Mouse (Mus musculus): ENCODE measurements at regions not wholly inside any gene's neighbourhood (a gene's known extent, or its start where the extent isn't known, plus 50 kb on each side); places are given as distances from the start of the nearest gene placed in this dataset.

GRCm38 (mm10) chr1:157888573-157888972, 382.0 kb downstream of the Sec16b start:
- Histone ChIP-seq H3K27ac (ENCODE audit: insufficient read depth, low read length) (no peak overlapping the region), H3K4me1 (ENCODE audit: control insufficient read depth, insufficient read depth, low read length) (no peaks in the 10 kb centered on the region), H3K4me3 (ENCODE audit: insufficient read depth, low read length) (no peak overlapping the region)
- no peak for TF ChIP-seq POLR2A (IDR thresholded peaks at IDR 0.05; ENCODE audit: low read depth, low read length)
- no peak for TF ChIP-seq CTCF (IDR thresholded peaks at IDR 0.05; ENCODE audit: borderline replicate concordance, insufficient read depth, low read length)

- Histone ChIP-seq H3K4me1 (ENCODE audit: control insufficient read depth, insufficient read depth, low read length) (no peaks in the 10 kb centered on the region), H3K4me3 (ENCODE audit: insufficient read depth, low read length) (no peak overlapping the region), H3K27ac (ENCODE audit: insufficient read depth, low read length) (no peak overlapping the region)
- TF ChIP-seq CTCF (IDR thresholded peaks at IDR 0.05; ENCODE audit: borderline replicate concordance, insufficient read depth, low read length) (no peak), POLR2A (IDR thresholded peaks at IDR 0.05; ENCODE audit: low read depth, low read length) (no peak)
Measured at GRCm38 (mm10) chr1:157906168-157906567, 399.6 kb downstream of the Sec16b start.

- TF ChIP-seq CTCF (IDR thresholded peaks at IDR 0.05; ENCODE audit: borderline replicate concordance, insufficient read depth, low read length): no peak
- TF ChIP-seq POLR2A (IDR thresholded peaks at IDR 0.05; ENCODE audit: low read depth, low read length): no peak
- Histone ChIP-seq H3K4me3 (ENCODE audit: insufficient read depth, low read length) (no peak overlapping the region), H3K27ac (ENCODE audit: insufficient read depth, low read length) (no peak overlapping the region), H3K4me1 (ENCODE audit: control insufficient read depth, insufficient read depth, low read length) (no peaks in the 10 kb centered on the region)
Measured at GRCm38 (mm10) chr1:157937800-157938348, 418.3 kb downstream of the Brinp2 start.

- no peak overlapping the region for H3K27ac ChIP-seq (ENCODE audit: insufficient read depth, low read length)
- H3K4me1 ChIP-seq (ENCODE audit: control insufficient read depth, insufficient read depth, low read length): no peaks in the 10 kb centered on the region
- H3K4me3 ChIP-seq (ENCODE audit: insufficient read depth, low read length): no peak overlapping the region
- TF ChIP-seq POLR2A (IDR thresholded peaks at IDR 0.05; ENCODE audit: low read depth, low read length): no peak
- TF ChIP-seq CTCF (IDR thresholded peaks at IDR 0.05; ENCODE audit: borderline replicate concordance, insufficient read depth, low read length): no peak
Measured at GRCm38 (mm10) chr1:157939516-157939915, 416.6 kb downstream of the Brinp2 start.

- no peaks in the 10 kb centered on the region for H3K4me1 ChIP-seq (ENCODE audit: control insufficient read depth, insufficient read depth, low read length)
- no peak overlapping the region for H3K4me3 ChIP-seq (ENCODE audit: insufficient read depth, low read length)
- TF ChIP-seq POLR2A (IDR thresholded peaks at IDR 0.05; ENCODE audit: low read depth, low read length): no peak
- H3K27ac ChIP-seq (ENCODE audit: insufficient read depth, low read length): no peak overlapping the region
Measured at GRCm38 (mm10) chr1:157940331-157940758, 415.8 kb downstream of the Brinp2 start.

GRCm38 (mm10) chr1:157957506-157957905, 398.6 kb downstream of the Brinp2 start:
- H3K4me1 ChIP-seq (ENCODE audit: control insufficient read depth, insufficient read depth, low read length): no peaks in the 10 kb centered on the region
- TF ChIP-seq POLR2A (IDR thresholded peaks at IDR 0.05; ENCODE audit: low read depth, low read length) (no peak), CTCF (IDR thresholded peaks at IDR 0.05; ENCODE audit: borderline replicate concordance, insufficient read depth, low read length) (no peak)

GRCm38 (mm10) chr1:157964461-157964860, 391.7 kb downstream of the Brinp2 start:
- Histone ChIP-seq H3K27ac (ENCODE audit: insufficient read depth, low read length) (no peak overlapping the region), H3K4me1 (ENCODE audit: control insufficient read depth, insufficient read depth, low read length) (no peaks in the 10 kb centered on the region), H3K4me3 (ENCODE audit: insufficient read depth, low read length) (no peak overlapping the region)
- no peak for TF ChIP-seq POLR2A (IDR thresholded peaks at IDR 0.05; ENCODE audit: low read depth, low read length)

More at GRCm38 (mm10) chr1:157957506-157957905, 398.6 kb downstream of the Brinp2 start:
- Histone ChIP-seq H3K27ac (ENCODE audit: insufficient read depth, low read length) (no peak overlapping the region), H3K4me3 (ENCODE audit: insufficient read depth, low read length) (no peak overlapping the region)

- Histone ChIP-seq H3K4me3 (ENCODE audit: insufficient read depth, low read length) (no peak overlapping the region), H3K4me1 (ENCODE audit: control insufficient read depth, insufficient read depth, low read length) (no peaks in the 10 kb centered on the region), H3K27ac (ENCODE audit: insufficient read depth, low read length) (no peak overlapping the region)
- TF ChIP-seq CTCF (IDR thresholded peaks at IDR 0.05; ENCODE audit: borderline replicate concordance, insufficient read depth, low read length) (no peak), POLR2A (IDR thresholded peaks at IDR 0.05; ENCODE audit: low read depth, low read length) (no peak)
Measured at GRCm38 (mm10) chr1:157969635-157970111, 386.5 kb downstream of the Brinp2 start.

- H3K4me3 ChIP-seq (ENCODE audit: insufficient read depth, low read length): no peak overlapping the region
- H3K4me1 ChIP-seq (ENCODE audit: control insufficient read depth, insufficient read depth, low read length): no peaks in the 10 kb centered on the region
- no peak for TF ChIP-seq CTCF (IDR thresholded peaks at IDR 0.05; ENCODE audit: borderline replicate concordance, insufficient read depth, low read length)
- no peak for TF ChIP-seq POLR2A (IDR thresholded peaks at IDR 0.05; ENCODE audit: low read depth, low read length)
- no peak overlapping the region for H3K27ac ChIP-seq (ENCODE audit: insufficient read depth, low read length)
Measured at GRCm38 (mm10) chr1:157973373-157974232, 382.5 kb downstream of the Brinp2 start.

- H3K4me1 ChIP-seq (ENCODE audit: control insufficient read depth, insufficient read depth, low read length): no peaks in the 10 kb centered on the region
- no peak overlapping the region for H3K4me3 ChIP-seq (ENCODE audit: insufficient read depth, low read length)
Measured at GRCm38 (mm10) chr1:157974656-157975055, 381.5 kb downstream of the Brinp2 start.

More at GRCm38 (mm10) chr1:157974656-157975055, 381.5 kb downstream of the Brinp2 start:
- H3K27ac ChIP-seq (ENCODE audit: insufficient read depth, low read length): no peak overlapping the region
- TF ChIP-seq CTCF (IDR thresholded peaks at IDR 0.05; ENCODE audit: borderline replicate concordance, insufficient read depth, low read length): no peak
- no peak for TF ChIP-seq POLR2A (IDR thresholded peaks at IDR 0.05; ENCODE audit: low read depth, low read length)

Data from embryonic fibroblast, embryonic 13.5 days (primary cell).